Mouse (Mus musculus) embryonic facial prominence, embryonic 10.5 days (tissue): Measurements from ENCODE around the gene Cyp2j12. TPM values are rescaled to one million over a fixed set of nuclear protein-coding genes. Genes with fewer than 3 reads are reported as not detected.

Experiments
- DNase-seq: peaks from one replicate; pipeline ENCODE4 v3.0.0-alpha.2; 2017; ENCODE audit warnings: low spot score
- H3K27ac ChIP-seq: fragments of 300-500 bp; sonication (generic); replicated peaks from 2 replicates; pipeline ENCODE4 v1.5.1; 2016; ENCODE audit warnings: mild to moderate bottlenecking
- H3K27me3 ChIP-seq: fragments of 300-500 bp; sonication (generic); replicated peaks from 2 replicates; pipeline ENCODE4 v1.6.1; 2016; ENCODE audit warnings: low read depth, mild to moderate bottlenecking; ENCODE audit not compliant: poor library complexity, severe bottlenecking
- H3K36me3 ChIP-seq: fragments of 300-500 bp; sonication (generic); replicated peaks from 2 replicates; pipeline ENCODE4 v1.6.1; 2016; ENCODE audit warnings: mild to moderate bottlenecking, moderate library complexity
- H3K4me1 ChIP-seq: fragments of 300-500 bp; sonication (generic); 2 replicates; pipeline ENCODE4 v1.6.1; 2016
- H3K4me3 ChIP-seq: fragments of 300-500 bp; sonication (generic); 2 replicates; pipeline ENCODE4 v1.5.1; 2016; ENCODE audit warnings: mild to moderate bottlenecking, moderate library complexity
- H3K9me3 ChIP-seq: fragments of 300-500 bp; sonication (generic); 2 replicates; pipeline ENCODE4 v1.6.1; 2016; ENCODE audit warnings: mild to moderate bottlenecking
- WGBS: fragments of 180-500 bp; shearing (Covaris S2); methylation state at CpG from one replicate; pipeline ENCODE4 v1.1.7; 2016; 5-methylcytosine and 5-hydroxymethylcytosine counted together
- polyA plus RNA-seq: library from polyadenylated mRNA; unstranded; fragments of >200 nt; fragmentation: Nextera tagmentation; extraction: Ambion mirVana; gene quantifications from 2 replicates; pipeline ENCODE4 v1.2.1, GENCODE M21; 2016

The Cyp2j12 gene
- polyA plus RNA-seq, 1 experiment from 2014 or later = not detected

- Histone ChIP-seq H3K36me3 (no peaks in the 10 kb centered on the region), H3K4me1 (peaks cover 16% of the 10 kb centered on the region), H3K27me3 (no peaks in the 10 kb centered on the region), H3K27ac (peak within 1 kb of the TSS; percentile 61), H3K4me3 (peak within 1 kb of the TSS; percentile 50), H3K9me3 (no peaks in the 10 kb centered on the region)
- peak; percentile 74 for DNase-seq
- 7% methylated on average over 20 of the region's 20 CpGs for WGBS
Observed at GRCm38 (mm10) chr4:96077261-96078125, 63.5 kb downstream of the Cyp2j12 start, which contains the start of gene Cyp2j13. Cyp2j13 (minus strand) TSS chr4:96077546.

- no peaks in the 10 kb centered on the region for H3K9me3 ChIP-seq
- H3K27me3 ChIP-seq = no peaks in the 10 kb centered on the region
- no peak for DNase-seq
- no peaks in the 10 kb centered on the region for H3K36me3 ChIP-seq
- H3K4me1 ChIP-seq = no peaks in the 10 kb centered on the region
- H3K4me3 ChIP-seq = no peak overlapping the region
- no peak overlapping the region for H3K27ac ChIP-seq
- 88% methylated on average over 2 of the region's 2 CpGs for WGBS
Observed at GRCm38 (mm10) chr4:96062045-96062444, 78.9 kb downstream of the Cyp2j12 start.

- Histone ChIP-seq H3K9me3 (0 out of 2 replicates have a peak, but pooled peaks cover 4% of the 10 kb centered on the region), H3K4me1 (no peaks in the 10 kb centered on the region), H3K27ac (no peak overlapping the region), H3K27me3 (no peaks in the 10 kb centered on the region), H3K36me3 (no peaks in the 10 kb centered on the region), H3K4me3 (no peak overlapping the region)
- no peak for DNase-seq
- 93% methylated on average over 2 of the region's 2 CpGs for WGBS
Observed at GRCm38 (mm10) chr4:96060106-96060505, 80.8 kb downstream of the Cyp2j12 start.

Other genes with a start within 250 kb of the Cyp2j12 start
- 15.6 and 18.1 TPM in 2 replicates for gene Hook1, start 173.9 kb downstream of the Cyp2j12 start, polyA plus RNA-seq
- gene Cyp2j13, start 63.6 kb downstream of the Cyp2j12 start, polyA plus RNA-seq = 0.10 TPM in 2 replicates
- gene Cyp2j7, start 95.5 kb upstream of the Cyp2j12 start, polyA plus RNA-seq = not detected in 2 replicates
- gene Cyp2j11, start 207.5 kb upstream of the Cyp2j12 start, polyA plus RNA-seq = not detected in 2 replicates